Mouse (Mus musculus) heart, adult 2 months (tissue): ENCODE data around the gene Rsbn1.

Experiments used
- CTCF ChIP-seq: fragments of 200-600 bp; IDR thresholded peaks from 2 replicates; pipeline ENCODE4 v1.8.1; 2022; ENCODE audit warnings: antibody characterized with exemption, mild to moderate bottlenecking, moderate library complexity
- EP300 ChIP-seq: fragments of 200-500 bp; IDR thresholded peaks from 2 replicates; pipeline ENCODE4 v1.6.1; 2011; ENCODE audit warnings: low read depth, low read length, control low read depth; ENCODE audit not compliant: insufficient read depth
- POLR2A ChIP-seq: fragments of 200-500 bp; IDR thresholded peaks from 2 replicates; pipeline ENCODE4 v1.6.1; 2011; ENCODE audit warnings: mild to moderate bottlenecking, low read depth, low read length, control low read depth; ENCODE audit not compliant: insufficient read depth

DNA sequence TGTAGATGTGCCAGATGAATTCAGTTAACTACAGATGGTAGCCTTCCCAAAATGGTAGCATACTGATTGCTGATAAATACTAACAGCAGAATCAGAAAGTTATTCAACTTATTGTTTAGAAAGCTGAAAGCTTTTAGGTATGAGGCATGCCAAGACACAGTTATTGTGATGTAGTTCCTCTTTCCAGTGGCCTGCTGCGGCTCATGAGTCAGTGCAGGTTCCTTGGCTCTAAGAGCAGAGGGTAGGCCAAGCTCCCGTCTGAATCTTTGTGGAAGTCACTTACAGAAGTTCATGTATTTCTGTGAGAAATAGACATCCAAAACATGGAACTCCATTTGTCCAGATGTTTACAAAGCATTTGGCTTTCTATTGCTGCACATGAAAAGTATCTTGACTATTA, 98.1 kb downstream of the Rsbn1 start:
- no peak for TF ChIP-seq EP300
- TF ChIP-seq CTCF, result no peak
- no peak for TF ChIP-seq POLR2A
